Mouse (Mus musculus) heart, adult 2 months (tissue): ENCODE measurements at regions not wholly inside any gene's neighbourhood (a gene's known extent, or its start where the extent isn't known, plus 50 kb on each side); places are given as distances from the start of the nearest gene placed in this dataset.
A peak's percentile ranks its signal among the peaks of the same experiment; 100 is the strongest.

Experiments
- DNase-seq, 2 experiments: peaks; one replicate each; pipeline ENCODE4 v3.0.0; 2021
- H3K27ac ChIP-seq: fragments of 200-600 bp; 2 replicates; pipeline ENCODE4 v1.8.1; 2022
- H3K27me3 ChIP-seq: fragments of 200-500 bp; 2 replicates; pipeline ENCODE4 v1.6.1; 2012; ENCODE audit warnings: mild to moderate bottlenecking, low read length, inconsistent platforms, mixed read lengths; ENCODE audit not compliant: control insufficient read depth, insufficient read depth
- H3K36me3 ChIP-seq: fragments of 200-500 bp; 2 replicates; pipeline ENCODE4 v1.6.1; 2012; ENCODE audit warnings: low read length, inconsistent platforms; ENCODE audit not compliant: control insufficient read depth, insufficient read depth
- H3K4me1 ChIP-seq: fragments of 200-500 bp; 2 replicates; pipeline ENCODE4 v1.6.1; 2011; ENCODE audit warnings: low read length; ENCODE audit not compliant: control insufficient read depth, insufficient read depth
- H3K4me3 ChIP-seq: fragments of 200-600 bp; 2 replicates; pipeline ENCODE4 v1.8.1; 2022
- H3K79me2 ChIP-seq: fragments of 200-500 bp; replicated peaks from 2 replicates; pipeline ENCODE4 v1.6.1; 2012; ENCODE audit warnings: mild to moderate bottlenecking, inconsistent platforms, low read length, moderate library complexity, mixed read lengths; ENCODE audit not compliant: control insufficient read depth, insufficient read depth
- H3K9ac ChIP-seq: fragments of 200-500 bp; 2 replicates; pipeline ENCODE4 v1.6.1; 2012; ENCODE audit warnings: low read depth, mild to moderate bottlenecking, control low read depth, inconsistent platforms, low read length, mixed read lengths
- CTCF ChIP-seq: fragments of 200-600 bp; IDR thresholded peaks from 2 replicates; pipeline ENCODE4 v1.8.1; 2022; ENCODE audit warnings: antibody characterized with exemption, mild to moderate bottlenecking, moderate library complexity
- EP300 ChIP-seq: fragments of 200-500 bp; IDR thresholded peaks from 2 replicates; pipeline ENCODE4 v1.6.1; 2011; ENCODE audit warnings: low read depth, low read length, control low read depth; ENCODE audit not compliant: insufficient read depth
- POLR2A ChIP-seq: fragments of 200-500 bp; IDR thresholded peaks from 2 replicates; pipeline ENCODE4 v1.6.1; 2011; ENCODE audit warnings: mild to moderate bottlenecking, low read depth, low read length, control low read depth; ENCODE audit not compliant: insufficient read depth
- WGBS: fragments of 180-500 bp; shearing (Covaris S2); methylation state at CpG from one replicate; pipeline ENCODE4 v1.1.7; 2018; 5-methylcytosine and 5-hydroxymethylcytosine counted together
- intact Hi-C: fragments of 180-260 bp; cut with DNase I; formaldehyde crosslinking; loops from one replicate; pipeline ENCODE4 v1.15.1; 2025

- Histone ChIP-seq H3K27ac (no peak overlapping the region), H3K9ac (no peak overlapping the region), H3K36me3 (no peaks in the 10 kb centered on the region), H3K4me3 (no peak overlapping the region), H3K27me3 (no peaks in the 10 kb centered on the region), H3K79me2 (no peaks in the 10 kb centered on the region), H3K4me1 (no peaks in the 10 kb centered on the region)
- no peak for DNase-seq
- TF ChIP-seq CTCF (no peak), EP300 (no peak), POLR2A (no peak)
- intact Hi-C loops, result no loop called here
- 68% methylated on average over 5 of the region's 5 CpGs for WGBS
Observed at GRCm38 (mm10) chr5:100248611-100249010, 89.0 kb upstream of the Tmem150c start.

- Histone ChIP-seq H3K36me3 (no peaks in the 10 kb centered on the region), H3K27ac (no peak overlapping the region), H3K4me1 (no peaks in the 10 kb centered on the region), H3K9ac (no peak overlapping the region), H3K79me2 (no peaks in the 10 kb centered on the region), H3K27me3 (no peaks in the 10 kb centered on the region), H3K4me3 (no peak overlapping the region)
- 93% methylated on average over 2 of the region's 2 CpGs for WGBS
- TF ChIP-seq EP300 (no peak), POLR2A (no peak), CTCF (no peak)
- no peak for DNase-seq
- intact Hi-C loops, result no loop called here
Observed at GRCm38 (mm10) chr5:100246709-100247108, 87.1 kb upstream of the Tmem150c start.

DNA sequence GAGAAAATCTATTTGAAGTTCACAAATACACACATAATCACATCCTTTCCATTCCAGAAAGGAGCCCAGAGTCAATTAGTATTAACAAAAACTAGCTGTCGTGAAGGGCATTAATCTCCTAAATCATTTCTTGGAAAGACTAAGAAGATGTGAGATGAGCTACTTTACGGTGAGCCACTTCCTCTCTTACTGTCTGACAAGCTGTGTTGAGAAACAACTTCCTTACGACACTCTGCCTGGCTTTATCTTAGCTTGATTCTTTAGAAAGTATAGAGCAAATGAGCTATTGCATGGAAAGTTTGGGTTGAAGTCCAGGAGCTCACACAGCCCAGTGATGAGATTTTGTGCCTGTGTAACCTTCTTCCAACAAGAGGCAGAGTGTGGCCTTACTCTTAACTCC, 85.2 kb upstream of the Tmem150c start:
- no peak for DNase-seq

GRCm38 (mm10) chr5:100240876-100241275, 81.3 kb upstream of the Tmem150c start:
- no peak overlapping the region for H3K27ac ChIP-seq
- H3K36me3 ChIP-seq, result no peaks in the 10 kb centered on the region
- H3K4me1 ChIP-seq, result no peaks in the 10 kb centered on the region
- no peaks in the 10 kb centered on the region for H3K79me2 ChIP-seq
- H3K27me3 ChIP-seq, result no peaks in the 10 kb centered on the region
- no peak overlapping the region for H3K9ac ChIP-seq
- WGBS, result 52% methylated on average over 6 of the region's 6 CpGs
- intact Hi-C loops, result loop anchor here (1.0 to 5.0 kb wide), 5 partner anchors 74 to 1038 kb away; no protein-coding TSS in a partner anchor
- TF ChIP-seq CTCF, result peak; percentile 86
- TF ChIP-seq POLR2A, result no peak
- H3K4me3 ChIP-seq, result no peak overlapping the region
- peak in 1 of 2 experiments; percentile 39 for DNase-seq

More for the DNA sequence above, 85.2 kb upstream of the Tmem150c start:
- Histone ChIP-seq H3K9ac (no peak overlapping the region), H3K36me3 (no peaks in the 10 kb centered on the region), H3K79me2 (no peaks in the 10 kb centered on the region), H3K27me3 (no peaks in the 10 kb centered on the region), H3K27ac (no peak overlapping the region), H3K4me3 (no peak overlapping the region), H3K4me1 (no peaks in the 10 kb centered on the region)
- no peak for TF ChIP-seq EP300
- no peak for TF ChIP-seq POLR2A
- TF ChIP-seq CTCF, result no peak
- 49% methylated on average over 3 of the region's 3 CpGs for WGBS
- intact Hi-C loops, result loop anchor here (5.0 kb wide), 1 partner anchor 318 kb away; no protein-coding TSS in a partner anchor

DNA sequence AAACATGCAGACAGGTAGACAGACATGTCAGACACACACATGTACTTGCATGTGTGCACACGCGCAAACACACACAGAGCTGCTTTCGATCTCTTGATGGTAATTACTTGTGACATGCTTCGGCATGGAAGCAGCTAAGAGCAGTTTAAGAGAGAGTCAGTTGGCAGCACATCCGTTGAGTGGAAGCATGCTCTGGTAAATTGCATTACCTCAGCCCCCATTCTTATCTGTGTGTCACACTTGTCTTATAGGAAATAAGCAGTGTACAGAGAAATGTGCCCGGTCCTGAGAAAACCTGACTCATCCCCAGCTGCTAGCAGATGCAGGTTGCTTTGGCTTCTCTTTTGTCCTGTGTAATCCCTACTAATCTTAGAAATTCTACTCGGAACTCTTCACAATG, 80.0 kb upstream of the Tmem150c start:
- no peak overlapping the region for H3K27ac ChIP-seq
- WGBS, result 51% methylated on average over 7 of the region's 7 CpGs
- no peaks in the 10 kb centered on the region for H3K79me2 ChIP-seq
- H3K4me3 ChIP-seq, result no peak overlapping the region
- H3K27me3 ChIP-seq, result no peaks in the 10 kb centered on the region
- no peak for TF ChIP-seq EP300
- TF ChIP-seq CTCF, result no peak
- no peak for TF ChIP-seq POLR2A
- no peaks in the 10 kb centered on the region for H3K36me3 ChIP-seq
- intact Hi-C loops, result loop anchor here (2.0 to 5.0 kb wide), 3 partner anchors 73 to 1037 kb away; no protein-coding TSS in a partner anchor
- H3K9ac ChIP-seq, result no peak overlapping the region
- no peaks in the 10 kb centered on the region for H3K4me1 ChIP-seq
- DNase-seq, result no peak

GRCm38 (mm10) chr5:100238287-100239036, 78.9 kb upstream of the Tmem150c start:
- intact Hi-C loops, result no loop called here
- Histone ChIP-seq H3K27ac (no peak overlapping the region), H3K4me1 (no peaks in the 10 kb centered on the region), H3K36me3 (no peaks in the 10 kb centered on the region), H3K4me3 (no peak overlapping the region), H3K9ac (no peak overlapping the region), H3K79me2 (no peaks in the 10 kb centered on the region), H3K27me3 (no peaks in the 10 kb centered on the region)
- TF ChIP-seq EP300, result no peak
- no peak for TF ChIP-seq CTCF
- no peak for TF ChIP-seq POLR2A
- DNase-seq, result no peak
- 74% methylated on average over 15 of the region's 15 CpGs for WGBS
